Mouse (Mus musculus) thymus, adult 2 months (tissue): ENCODE measurements around the gene Noct.

Experiments used
- CTCF ChIP-seq: fragments of 200-500 bp; IDR thresholded peaks from 2 replicates; pipeline ENCODE4 v1.5.1; 2012; ENCODE audit warnings: mild to moderate bottlenecking, control low read depth, low read length, moderate library complexity, borderline replicate concordance; ENCODE audit not compliant: control insufficient read depth, poor library complexity, insufficient read depth; ENCODE audit errors: extremely low read depth
- POLR2A ChIP-seq: fragments of 200-500 bp; IDR thresholded peaks from 2 replicates; pipeline ENCODE4 v1.6.1; 2012; ENCODE audit warnings: mild to moderate bottlenecking, low read length, control low read depth, moderate library complexity; ENCODE audit not compliant: control insufficient read depth, poor library complexity, insufficient read depth; ENCODE audit errors: extremely low read depth

DNA sequence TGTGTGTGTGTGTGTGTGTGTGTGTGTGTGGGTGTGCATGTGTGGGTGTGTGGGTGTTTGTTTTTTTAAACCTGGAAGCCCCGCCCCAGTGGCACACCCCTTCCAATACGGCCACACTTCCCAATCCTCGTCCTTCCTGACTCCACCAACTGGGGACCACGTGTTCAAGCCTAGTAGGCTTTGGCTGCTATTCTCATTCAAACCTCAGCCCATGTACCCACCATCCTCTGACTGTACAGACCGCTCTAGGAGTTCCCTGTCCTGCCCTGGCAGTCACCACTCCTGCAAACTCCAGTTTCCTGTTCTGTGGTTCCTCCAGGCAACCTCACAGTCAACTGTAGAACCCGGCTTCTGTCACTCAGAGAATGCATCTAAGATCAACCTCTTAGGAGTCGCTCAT lies 14.3 kb downstream of the Noct start:
- TF ChIP-seq CTCF: no peak
- TF ChIP-seq POLR2A: no peak
